Mouse (Mus musculus) ES-CJ7 (cell line): ENCODE results near the gene Atg13.

Source experiments
- DNase-seq: peaks from one replicate; pipeline ENCODE4 v3.0.0; 2011; ENCODE audit warnings: low read depth, low spot score

Atg13 gene

GRCm38 (mm10) chr2:91695436-91696224 is 14.7 kb downstream of the Atg13 start:
- DNase-seq = no peak

GRCm38 (mm10) chr2:91689452-91689851 is 20.9 kb downstream of the Atg13 start:
- DNase-seq = no peak

GRCm38 (mm10) chr2:91683919-91684318 is 26.5 kb downstream of the Atg13 start:
- no peak for DNase-seq

- peak; percentile 80 for DNase-seq
These were observed 27.5 kb downstream of the Atg13 start for GRCm38 (mm10) chr2:91682850-91683249.

GRCm38 (mm10) chr2:91676961-91677360 is 33.4 kb downstream of the Atg13 start:
- no peak for DNase-seq

- DNase-seq = no peak
These were observed 34.0 kb downstream of the Atg13 start for GRCm38 (mm10) chr2:91676420-91676819.

- DNase-seq = no peak
These were observed 35.5 kb downstream of the Atg13 start for GRCm38 (mm10) chr2:91674895-91675294.

GRCm38 (mm10) chr2:91673587-91673986 is 36.8 kb downstream of the Atg13 start:
- DNase-seq = no peak

GRCm38 (mm10) chr2:91670038-91670437 is 40.3 kb downstream of the Atg13 start:
- no peak for DNase-seq

- no peak for DNase-seq
These were observed 41.0 kb downstream of the Atg13 start for GRCm38 (mm10) chr2:91669326-91669725.

- peak; percentile 76 for DNase-seq
These were observed 42.6 kb downstream of the Atg13 start for GRCm38 (mm10) chr2:91667747-91668146.

- DNase-seq = no peak
These were observed 43.9 kb downstream of the Atg13 start for GRCm38 (mm10) chr2:91666386-91666910.

GRCm38 (mm10) chr2:91664780-91665179 is 45.6 kb downstream of the Atg13 start:
- DNase-seq = no peak

GRCm38 (mm10) chr2:91660981-91661380 is 49.4 kb downstream of the Atg13 start:
- no peak for DNase-seq

- no peak for DNase-seq
These were observed 50.7 kb downstream of the Atg13 start for GRCm38 (mm10) chr2:91659657-91660056.

- peak; percentile 83 for DNase-seq
These were observed 53.6 kb downstream of the Atg13 start for GRCm38 (mm10) chr2:91656774-91657173.

- no peak for DNase-seq
These were observed 54.5 kb downstream of the Atg13 start for GRCm38 (mm10) chr2:91655827-91656226.

- no peak for DNase-seq
These were observed 55.0 kb downstream of the Atg13 start for GRCm38 (mm10) chr2:91655388-91655787.

GRCm38 (mm10) chr2:91652863-91653262 is 57.5 kb downstream of the Atg13 start:
- no peak for DNase-seq

- no peak for DNase-seq
These were observed 58.7 kb downstream of the Atg13 start for GRCm38 (mm10) chr2:91651458-91652258.

- DNase-seq = no peak
These were observed 59.9 kb downstream of the Atg13 start for GRCm38 (mm10) chr2:91650360-91650995.
